Mouse (Mus musculus) MEL-GATA-1-ER (cell line): Measurements from ENCODE around the gene Naxd.
"Not testable (repeated sequence)": the region's sequence is repeated elsewhere in the genome, so short reads cannot be mapped to it uniquely, and the experiment has no call there.

Experiments
- DNase-seq: peaks from one replicate; pipeline ENCODE4 v3.0.0-alpha.2; 2012; ENCODE audit warnings: low read depth; ENCODE audit errors: extremely low read depth

The Naxd gene

GRCm38 (mm10) chr8:11497017-11497990, at the start of gene Naxd:
TSS of gene Naxd (plus strand) at chr8:11497506.
- peak; percentile 61 for DNase-seq

DNA sequence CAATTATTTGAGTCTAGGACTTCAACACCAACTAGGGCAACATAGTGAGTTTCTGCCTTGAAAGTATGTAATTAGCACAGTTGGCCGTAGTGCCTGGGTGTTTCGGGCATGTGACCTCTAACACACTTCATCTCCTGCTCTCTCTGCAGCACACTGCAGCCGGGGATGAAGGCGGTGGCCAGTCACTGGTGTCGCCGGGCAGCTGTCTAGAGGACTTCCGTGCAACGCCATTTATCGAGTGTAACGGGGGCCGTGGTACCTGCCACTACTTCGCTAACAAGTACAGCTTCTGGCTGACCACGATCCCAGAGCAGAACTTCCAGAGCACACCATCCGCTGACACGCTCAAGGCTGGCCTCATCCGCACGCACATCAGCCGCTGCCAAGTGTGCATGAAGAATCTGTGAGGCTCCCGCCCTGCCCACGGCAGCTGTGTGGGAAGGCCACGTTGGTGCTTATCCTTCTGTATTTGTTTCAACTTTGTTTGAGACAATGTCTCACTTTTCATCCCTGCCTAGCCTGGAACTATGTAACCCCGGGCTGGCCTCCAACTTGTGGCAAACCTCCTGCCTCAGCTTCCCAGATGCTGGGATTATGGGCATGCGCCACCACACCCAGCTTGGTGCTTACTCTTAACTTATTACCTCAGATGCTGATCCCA, 49.3 kb upstream of the Naxd start:
- DNase-seq: no peak

DNA sequence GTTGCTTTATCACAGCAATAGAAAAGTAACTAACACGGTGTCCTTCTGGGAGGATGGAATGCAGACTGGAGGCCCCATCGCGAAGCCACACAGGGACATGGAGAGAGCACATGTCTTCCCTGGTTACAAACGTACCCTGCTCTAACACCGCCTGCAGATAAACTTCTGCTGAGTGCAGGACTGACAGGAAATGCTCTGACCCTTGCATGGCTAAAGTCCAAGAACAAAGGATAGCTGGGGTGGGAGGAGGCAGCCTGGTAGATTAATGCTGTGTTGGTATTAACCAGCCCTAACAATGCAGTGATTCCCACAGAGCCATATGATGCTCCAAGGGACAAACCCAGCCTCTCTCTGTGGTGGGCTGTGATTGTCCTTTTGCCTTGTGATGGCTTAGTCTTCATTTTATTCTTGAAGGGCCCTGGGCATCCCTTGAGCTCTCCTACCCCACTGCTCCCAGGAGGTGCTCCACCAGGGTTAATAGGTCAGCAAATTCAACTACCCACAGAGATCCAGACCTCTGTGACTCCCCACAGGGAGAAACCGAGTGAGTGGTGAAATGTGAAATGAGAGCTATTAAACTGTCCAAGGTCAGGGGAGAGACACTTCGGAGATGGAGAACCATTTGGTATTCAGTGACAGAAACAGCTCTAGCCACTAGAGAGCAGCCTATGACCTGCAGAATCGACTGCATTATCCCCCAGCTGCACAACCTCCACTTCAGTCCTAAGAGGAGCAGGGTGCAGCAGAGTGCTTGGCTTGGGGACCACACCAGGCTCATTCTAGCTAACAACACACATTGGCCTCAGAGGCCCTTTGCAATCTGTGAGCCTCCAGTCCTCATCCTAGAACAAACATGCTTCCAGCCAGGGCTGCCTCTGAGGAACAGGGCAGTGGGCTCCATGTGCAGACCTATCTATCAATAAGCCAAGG, 46.9 kb upstream of the Naxd start:
- DNase-seq: no peak

GRCm38 (mm10) chr8:11452152-11452551, 45.2 kb upstream of the Naxd start:
- no peak for DNase-seq

DNA sequence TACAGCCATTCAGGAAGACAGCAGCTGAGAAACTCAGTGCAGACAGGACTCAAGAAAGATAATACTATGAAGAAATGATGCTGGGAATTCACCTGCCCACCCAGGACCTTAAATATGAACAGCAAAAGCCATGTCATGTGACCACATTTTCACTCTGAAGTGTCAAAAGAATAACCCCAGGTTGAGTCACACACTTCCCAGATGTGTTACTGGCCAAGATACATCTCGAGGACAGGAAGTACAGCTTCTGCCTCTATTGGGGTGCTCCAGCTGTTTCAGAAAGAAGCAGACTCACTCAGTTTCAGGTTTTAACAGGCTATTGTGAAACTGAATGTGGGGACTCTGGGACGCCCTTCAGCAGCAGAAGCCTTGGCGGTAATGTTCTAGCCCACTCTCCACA, 44.7 kb upstream of the Naxd start:
- DNase-seq: no peak

DNA sequence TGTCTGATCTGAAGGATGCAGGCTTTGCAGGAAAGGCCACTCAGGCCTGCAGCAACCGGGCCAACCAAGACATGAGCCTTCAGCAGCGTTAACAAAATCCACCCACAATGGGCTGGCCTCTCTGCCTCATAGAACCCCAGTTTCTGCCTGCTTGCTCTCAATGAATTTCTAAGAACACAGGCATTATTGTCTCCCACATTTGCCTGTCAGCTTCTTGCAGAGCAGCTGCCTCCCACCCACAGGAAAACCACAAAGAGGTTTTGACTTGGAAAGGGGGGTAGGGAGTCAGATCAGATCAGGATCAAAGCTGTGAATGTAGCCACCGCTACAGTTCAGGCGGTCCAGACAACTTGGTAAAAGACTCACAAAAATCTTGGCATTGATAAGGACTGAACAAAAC, 44.3 kb upstream of the Naxd start:
- DNase-seq: no peak

- DNase-seq: no peak
Measured at GRCm38 (mm10) chr8:11454228-11454627, 43.1 kb upstream of the Naxd start.

DNA sequence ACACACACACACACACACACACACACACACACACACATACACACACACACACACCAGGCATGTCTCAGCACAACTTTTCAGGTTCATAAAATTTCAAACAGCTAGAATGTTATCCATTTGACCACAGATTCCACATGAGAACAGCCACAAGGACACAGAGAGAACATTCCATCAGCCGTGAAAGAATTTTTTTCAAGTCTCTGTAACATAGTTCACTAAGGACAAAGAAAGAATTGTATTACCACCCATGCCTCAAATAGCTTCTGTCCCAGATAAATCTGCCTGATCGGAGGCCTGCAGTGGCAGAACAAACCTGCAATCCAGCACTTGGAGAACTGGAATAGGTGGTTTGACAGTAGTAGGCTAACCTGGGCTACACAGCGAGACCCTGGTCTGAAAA, 40.0 kb upstream of the Naxd start:
- no peak for DNase-seq

DNA sequence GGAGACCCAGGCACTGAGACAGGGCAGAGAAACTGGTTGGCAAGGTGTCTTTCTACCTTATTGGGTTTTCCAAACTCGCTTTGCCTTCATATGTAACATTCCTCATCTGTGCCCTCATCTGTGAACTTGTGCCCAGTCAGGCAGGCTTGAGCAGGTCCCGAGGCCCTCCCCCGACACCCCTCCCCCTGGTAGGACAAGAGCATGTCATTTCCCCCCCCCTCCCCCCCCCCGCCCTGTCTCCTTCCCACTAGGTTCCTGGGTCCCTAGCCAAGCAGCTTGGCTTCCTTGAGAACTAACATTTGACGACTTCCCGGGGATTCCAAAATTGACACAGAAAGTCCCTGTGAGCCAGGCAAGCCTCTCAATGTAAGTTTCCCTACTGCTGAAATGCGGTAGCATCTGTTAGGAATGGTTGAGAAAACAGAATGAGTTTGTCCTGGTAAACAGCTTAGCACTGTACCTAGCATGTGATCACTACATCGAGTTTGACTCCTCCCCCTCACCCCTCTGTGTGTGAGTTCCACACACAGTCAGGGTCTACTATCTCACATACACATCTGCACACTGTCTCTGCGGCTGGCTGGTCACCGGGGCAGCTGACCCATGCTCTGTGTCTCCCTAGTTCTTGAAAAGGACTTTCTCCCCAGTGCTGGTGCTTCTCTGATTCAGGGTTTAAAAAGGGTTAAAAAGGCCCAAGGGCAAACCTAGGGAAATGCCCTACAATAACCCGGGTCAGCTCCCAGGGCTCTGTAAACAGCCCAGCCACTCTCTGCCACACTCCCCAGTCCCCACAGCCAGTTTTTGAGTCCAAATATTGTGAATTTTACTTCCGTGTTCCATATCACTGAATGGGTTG, 39.1 kb upstream of the Naxd start:
- DNase-seq: no peak

GRCm38 (mm10) chr8:11459016-11459415, 38.3 kb upstream of the Naxd start:
- DNase-seq: no peak

DNA sequence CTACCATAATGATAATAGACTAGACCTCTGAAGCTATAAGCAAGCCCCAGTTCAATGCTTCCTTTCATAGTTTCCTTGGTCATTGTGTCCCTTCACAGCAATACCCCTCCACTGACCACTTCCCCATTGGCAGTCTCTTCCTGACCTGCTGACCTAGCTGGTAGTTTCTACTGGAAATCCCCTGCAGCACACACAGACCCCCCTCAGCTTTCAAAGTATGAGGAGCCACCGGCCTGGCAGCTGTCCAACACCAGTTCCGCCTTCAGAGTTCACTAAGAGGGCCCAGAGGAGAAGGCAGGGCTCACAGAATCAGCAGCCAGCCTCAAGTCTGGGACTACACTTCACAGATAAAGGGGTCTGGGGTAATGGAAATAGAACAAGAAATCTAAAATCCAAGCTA, 36.4 kb upstream of the Naxd start:
- DNase-seq: peak; percentile 24

- DNase-seq: no peak
Measured at GRCm38 (mm10) chr8:11461847-11462246, 35.5 kb upstream of the Naxd start.

DNA sequence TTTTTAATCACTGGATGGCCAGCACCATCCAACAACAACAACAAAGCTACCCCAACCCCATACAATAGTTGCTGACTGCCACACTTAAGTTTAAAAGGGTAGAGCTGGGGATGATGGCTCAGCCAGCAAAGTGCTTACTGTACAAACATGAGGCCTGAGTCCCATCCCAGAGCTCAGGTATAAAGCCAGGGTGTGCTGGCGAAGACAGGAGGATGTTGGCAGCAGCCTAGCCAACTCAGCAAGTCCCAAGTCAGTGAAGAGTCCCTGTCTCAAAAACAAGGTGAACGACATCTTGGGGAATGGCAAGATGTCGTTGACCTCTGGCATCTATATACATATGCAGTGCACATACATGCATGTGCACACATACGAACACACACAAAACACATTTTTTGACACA, 34.7 kb upstream of the Naxd start:
- no peak for DNase-seq

GRCm38 (mm10) chr8:11463541-11463888, 33.8 kb upstream of the Naxd start:
- no peak for DNase-seq

- DNase-seq: no peak
Measured at GRCm38 (mm10) chr8:11463889-11464706, 33.2 kb upstream of the Naxd start.

DNA sequence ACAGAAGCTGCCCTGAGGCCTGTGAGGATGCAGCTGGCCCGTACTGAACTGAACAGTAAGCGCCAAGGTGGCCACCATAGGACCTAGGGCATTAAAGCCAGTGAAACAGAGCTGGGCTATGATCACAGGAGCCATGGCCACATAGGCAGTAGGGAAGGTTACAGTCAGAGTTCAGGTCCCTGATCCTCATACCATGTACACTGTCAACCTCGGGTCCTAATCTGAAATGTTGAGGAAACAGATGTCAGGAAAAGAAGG, 32.7 kb upstream of the Naxd start:
- no peak for DNase-seq

DNA sequence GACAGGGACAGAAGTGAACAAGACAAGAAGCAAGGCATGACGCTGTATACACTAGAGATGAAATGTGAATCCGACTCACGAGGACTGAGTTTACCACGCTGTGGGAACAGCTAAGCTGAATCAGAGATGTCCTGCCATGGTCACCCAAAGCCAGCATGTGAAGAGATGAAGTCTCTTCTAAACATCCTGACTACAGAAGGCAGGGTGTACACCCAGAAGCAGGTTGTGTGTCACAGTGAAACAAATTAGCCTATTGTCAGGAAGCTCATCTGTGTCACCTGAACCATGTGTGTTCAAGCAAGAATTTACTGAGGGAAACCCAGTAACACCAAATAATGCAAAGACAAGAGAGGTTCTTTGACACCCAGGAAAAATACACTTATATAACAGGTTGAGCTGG, 31.7 kb upstream of the Naxd start:
- no peak for DNase-seq

- DNase-seq: not testable (repeated sequence)
Measured at GRCm38 (mm10) chr8:11466528-11466927, 30.8 kb upstream of the Naxd start.

GRCm38 (mm10) chr8:11469095-11469494, 28.2 kb upstream of the Naxd start:
- DNase-seq: no peak

- DNase-seq: no peak
Measured at GRCm38 (mm10) chr8:11470694-11471093, 26.6 kb upstream of the Naxd start.
